Mouse (Mus musculus): ENCODE measurements around the gene Agap1. TPM values are rescaled to one million over a fixed set of nuclear protein-coding genes. Genes with fewer than 3 reads are reported as not detected.
A peak's percentile ranks its signal among the peaks of the same experiment; 100 is the strongest.

Agap1 gene
- total and polyA plus RNA-seq, 2 experiments from 2014 or later: 40.1 to 108 TPM

DNA sequence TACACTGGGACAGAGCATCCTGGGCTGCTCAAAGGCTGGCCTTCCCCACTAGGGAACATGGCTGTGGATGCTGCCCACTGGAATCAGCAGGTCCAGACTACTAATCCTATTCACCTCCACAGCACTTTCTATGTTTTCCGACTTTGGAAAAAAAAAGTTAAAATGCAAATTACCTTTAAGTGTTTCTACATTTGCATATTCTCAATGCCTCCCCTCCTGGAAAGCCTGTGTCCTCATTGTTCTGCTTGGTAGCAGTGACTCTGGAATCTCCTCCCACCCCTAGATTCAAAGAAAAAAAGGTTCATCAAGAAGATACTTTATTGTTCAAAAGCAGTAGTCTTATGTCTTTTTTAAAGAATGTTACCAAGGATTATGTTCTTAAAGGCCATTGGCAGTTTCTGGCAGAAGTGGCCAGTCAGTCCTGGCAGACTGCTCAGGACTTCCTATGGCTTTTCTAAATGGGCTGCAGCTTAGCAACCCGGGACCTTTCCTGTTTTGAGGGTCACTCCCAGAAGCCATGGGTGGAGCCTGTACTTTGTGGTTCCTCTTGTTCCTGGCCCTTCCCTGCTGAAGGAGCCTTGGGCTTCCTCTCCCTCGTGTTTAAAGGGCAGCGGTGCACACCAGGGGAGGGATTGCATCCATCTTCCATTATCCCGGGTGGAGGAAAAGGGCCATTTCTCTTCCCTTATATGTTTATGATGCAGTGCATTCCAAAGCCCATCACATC lies 421.9 kb downstream of the Agap1 start:
- H3K36me3 ChIP-seq (ENCODE audit: insufficient read depth): 0 out of 2 replicates have a peak, but pooled peaks cover 4% of the 10 kb centered on the region
- no peak overlapping the region for H3K27ac ChIP-seq (ENCODE audit: low read depth, low read length)
- no peak overlapping the region for H3K4me3 ChIP-seq (ENCODE audit: low read depth, low read length)
- peak; percentile 59; the same call in 1 of the 2 replicates for ATAC-seq
- H3K9me3 ChIP-seq (ENCODE audit: low read length): no peaks in the 10 kb centered on the region
- H3K4me2 ChIP-seq (ENCODE audit: low read depth): no peak overlapping the region
- H3K9ac ChIP-seq: no peak overlapping the region
- H3K27me3 ChIP-seq (ENCODE audit: insufficient read depth, low read length): no peaks in the 10 kb centered on the region
- no peak for TF ChIP-seq CTCF (IDR thresholded peaks at IDR 0.05; ENCODE audit: low read depth)
- peaks cover 9% of the 10 kb centered on the region; the same call in 1 of the 2 replicates for H3K4me1 ChIP-seq (ENCODE audit: insufficient read depth)
- 10% methylated on average over 5 of the region's 5 CpGs for WGBS
- no peak for DNase-seq

DNA sequence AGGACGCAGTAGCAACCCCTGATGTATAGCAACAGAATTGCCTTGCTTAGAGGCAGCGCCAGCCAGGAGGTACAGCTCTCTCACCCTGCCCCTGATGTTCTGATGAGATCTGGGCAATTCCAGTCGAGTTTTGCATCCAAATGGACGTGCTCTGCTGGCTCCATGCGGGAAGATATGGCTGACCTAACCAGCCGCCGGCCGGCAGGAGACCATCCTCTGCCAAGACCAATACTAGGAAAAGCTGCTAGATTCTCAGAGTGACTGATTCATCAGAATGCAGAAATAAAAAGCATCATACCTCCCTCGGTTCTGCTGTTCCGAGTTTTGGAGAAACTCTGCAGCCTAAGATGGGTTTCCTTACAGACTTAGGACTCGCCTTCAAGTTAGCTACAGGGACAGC lies 423.9 kb downstream of the Agap1 start:
- Histone ChIP-seq H3K27me3 (ENCODE audit: insufficient read depth, low read length) (no peaks in the 10 kb centered on the region), H3K4me1 (ENCODE audit: insufficient read depth) (peaks cover 9% of the 10 kb centered on the region; the same call in 1 of the 2 replicates), H3K4me3 (ENCODE audit: low read depth, low read length) (no peak overlapping the region), H3K4me2 (ENCODE audit: low read depth) (no peak overlapping the region), H3K9ac (no peak overlapping the region), H3K9me3 (ENCODE audit: low read length) (no peaks in the 10 kb centered on the region), H3K27ac (ENCODE audit: low read depth, low read length) (no peak overlapping the region), H3K36me3 (ENCODE audit: insufficient read depth) (0 out of 2 replicates have a peak, but pooled peaks cover 4% of the 10 kb centered on the region)
- 85% methylated on average over 11 of the region's 11 CpGs for WGBS
- ATAC-seq (no peak), DNase-seq (no peak)
- no peak for TF ChIP-seq CTCF (IDR thresholded peaks at IDR 0.05; ENCODE audit: low read depth)

DNA sequence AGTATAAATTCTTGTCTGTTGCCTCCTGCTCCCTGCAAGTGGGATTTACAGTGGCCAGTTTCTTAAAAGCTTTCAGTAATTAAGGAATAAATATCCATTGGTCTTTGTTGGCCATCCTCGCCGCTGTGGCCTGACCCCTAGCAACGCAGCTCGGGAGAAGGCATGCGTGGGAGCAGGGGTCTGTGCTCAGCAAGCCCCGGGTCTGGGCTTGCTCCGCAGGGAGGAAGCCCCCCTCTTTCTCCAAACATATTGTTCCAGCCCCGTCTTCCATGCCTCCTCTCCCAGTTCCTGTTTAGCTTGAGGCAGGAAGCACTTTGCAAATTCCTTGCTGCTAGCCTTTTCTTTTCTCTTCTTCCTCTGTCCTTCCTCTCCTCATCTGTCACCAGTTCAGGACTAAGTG lies 425.6 kb downstream of the Agap1 start:
- no peak overlapping the region for H3K4me3 ChIP-seq (ENCODE audit: low read depth, low read length)
- H3K4me1 ChIP-seq (ENCODE audit: insufficient read depth): peaks cover 9% of the 10 kb centered on the region; the same call in 1 of the 2 replicates
- no peaks in the 10 kb centered on the region for H3K9me3 ChIP-seq (ENCODE audit: low read length)
- WGBS: 33% methylated on average over 8 of the region's 8 CpGs
- H3K27ac ChIP-seq (ENCODE audit: low read depth, low read length): no peak overlapping the region
- TF ChIP-seq CTCF (IDR thresholded peaks at IDR 0.05; ENCODE audit: low read depth): no peak
- H3K36me3 ChIP-seq (ENCODE audit: insufficient read depth): peaks cover 4% of the 10 kb centered on the region; the same call in 1 of the 2 replicates
- no peaks in the 10 kb centered on the region for H3K27me3 ChIP-seq (ENCODE audit: insufficient read depth, low read length)
- ATAC-seq (no peak), DNase-seq (no peak)
- H3K4me2 ChIP-seq (ENCODE audit: low read depth): no peak overlapping the region
- H3K9ac ChIP-seq: no peak overlapping the region

DNA sequence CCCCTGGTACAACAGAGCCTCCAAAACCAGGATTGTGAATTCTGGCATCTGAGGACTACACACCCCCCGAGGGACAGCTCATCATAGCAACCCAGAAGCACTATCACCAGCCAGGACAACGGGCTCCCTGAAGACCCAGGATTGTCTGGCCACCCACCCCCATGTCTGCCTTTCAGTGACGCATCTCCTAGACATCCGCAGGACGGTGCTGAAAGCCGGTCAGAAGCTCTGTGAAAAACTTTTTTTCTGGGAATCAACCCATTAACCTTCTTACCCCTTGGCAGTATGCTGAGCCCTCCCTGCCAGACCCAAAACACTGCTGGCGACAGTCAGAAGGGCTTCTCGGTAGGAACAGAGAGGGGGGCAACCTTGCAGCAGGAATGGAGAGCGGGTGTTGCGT lies 426.2 kb downstream of the Agap1 start:
- no peaks in the 10 kb centered on the region for H3K27me3 ChIP-seq (ENCODE audit: insufficient read depth, low read length)
- H3K4me2 ChIP-seq (ENCODE audit: low read depth): no peak overlapping the region
- H3K4me1 ChIP-seq (ENCODE audit: insufficient read depth): peaks cover 9% of the 10 kb centered on the region; the same call in 1 of the 2 replicates
- H3K36me3 ChIP-seq (ENCODE audit: insufficient read depth): peaks cover 4% of the 10 kb centered on the region; the same call in 1 of the 2 replicates
- WGBS: 72% methylated on average over 10 of the region's 10 CpGs
- H3K9ac ChIP-seq: no peak overlapping the region
- no peak for DNase-seq
- H3K4me3 ChIP-seq (ENCODE audit: low read depth, low read length): no peak overlapping the region
- H3K27ac ChIP-seq (ENCODE audit: low read depth, low read length): no peak overlapping the region
- no peak for TF ChIP-seq CTCF (IDR thresholded peaks at IDR 0.05; ENCODE audit: low read depth)
- ATAC-seq: no peak
- no peaks in the 10 kb centered on the region for H3K9me3 ChIP-seq (ENCODE audit: low read length)

DNA sequence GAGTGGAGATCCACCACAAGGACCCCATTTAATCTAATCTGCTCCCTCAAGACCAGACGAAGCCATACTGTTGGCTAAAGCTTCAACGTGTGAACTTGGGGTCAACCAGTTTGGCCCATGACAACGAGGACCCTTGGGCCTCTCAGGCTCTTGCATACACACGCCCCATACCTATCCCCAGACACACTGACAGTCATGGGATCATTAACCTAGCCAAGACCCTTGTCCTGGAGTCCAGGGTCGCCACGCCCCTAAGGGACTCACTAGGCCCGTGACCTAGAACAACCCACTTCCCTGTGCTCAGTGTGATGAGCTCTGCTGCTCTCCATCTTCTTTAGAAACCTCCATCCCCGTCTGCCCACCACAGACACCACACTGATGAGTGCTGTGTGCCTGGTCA lies 429.7 kb downstream of the Agap1 start:
- 95% methylated on average over 8 of the region's 8 CpGs for WGBS
- Histone ChIP-seq H3K4me3 (ENCODE audit: low read depth, low read length) (no peak overlapping the region), H3K27ac (ENCODE audit: low read depth, low read length) (no peak overlapping the region), H3K4me2 (ENCODE audit: low read depth) (no peak overlapping the region), H3K4me1 (ENCODE audit: insufficient read depth) (no peaks in the 10 kb centered on the region), H3K9ac (no peak overlapping the region), H3K27me3 (ENCODE audit: insufficient read depth, low read length) (no peaks in the 10 kb centered on the region), H3K36me3 (ENCODE audit: insufficient read depth) (peaks cover 17% of the 10 kb centered on the region), H3K9me3 (ENCODE audit: low read length) (no peaks in the 10 kb centered on the region)
- ATAC-seq (no peak), DNase-seq (no peak)
- TF ChIP-seq CTCF (IDR thresholded peaks at IDR 0.05; ENCODE audit: low read depth): no peak

DNA sequence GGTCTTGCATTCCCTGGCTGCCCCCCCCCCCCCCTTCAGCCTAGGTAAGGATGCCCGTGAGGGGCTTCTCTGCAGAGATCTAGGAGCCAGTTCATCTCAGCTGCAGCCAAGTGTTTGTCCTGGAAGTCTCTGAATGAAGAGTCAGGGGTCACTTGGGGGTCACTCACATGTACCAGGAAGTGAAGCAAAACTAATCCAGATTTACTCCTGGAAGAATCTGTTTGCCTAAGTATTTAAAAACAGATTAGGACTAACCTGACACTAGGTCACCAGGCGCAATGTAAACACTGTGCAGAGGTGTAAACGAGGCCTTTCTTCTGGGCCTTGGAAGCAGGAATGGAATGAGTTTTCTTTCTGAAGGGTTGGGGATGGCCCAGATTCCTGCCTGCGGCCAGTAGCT lies 431.1 kb downstream of the Agap1 start:
- H3K4me3 ChIP-seq (ENCODE audit: low read depth, low read length): no peak overlapping the region
- 33% methylated on average over 4 of the region's 4 CpGs for WGBS
- H3K27me3 ChIP-seq (ENCODE audit: insufficient read depth, low read length): no peaks in the 10 kb centered on the region
- H3K4me1 ChIP-seq (ENCODE audit: insufficient read depth): no peaks in the 10 kb centered on the region
- H3K27ac ChIP-seq (ENCODE audit: low read depth, low read length): no peak overlapping the region
- no peak for TF ChIP-seq CTCF (IDR thresholded peaks at IDR 0.05; ENCODE audit: low read depth)
- no peaks in the 10 kb centered on the region for H3K9me3 ChIP-seq (ENCODE audit: low read length)
- peaks cover 25% of the 10 kb centered on the region for H3K36me3 ChIP-seq (ENCODE audit: insufficient read depth)
- H3K9ac ChIP-seq: no peak overlapping the region
- DNase-seq (no peak), ATAC-seq (no peak)
- H3K4me2 ChIP-seq (ENCODE audit: low read depth): no peak overlapping the region

DNA sequence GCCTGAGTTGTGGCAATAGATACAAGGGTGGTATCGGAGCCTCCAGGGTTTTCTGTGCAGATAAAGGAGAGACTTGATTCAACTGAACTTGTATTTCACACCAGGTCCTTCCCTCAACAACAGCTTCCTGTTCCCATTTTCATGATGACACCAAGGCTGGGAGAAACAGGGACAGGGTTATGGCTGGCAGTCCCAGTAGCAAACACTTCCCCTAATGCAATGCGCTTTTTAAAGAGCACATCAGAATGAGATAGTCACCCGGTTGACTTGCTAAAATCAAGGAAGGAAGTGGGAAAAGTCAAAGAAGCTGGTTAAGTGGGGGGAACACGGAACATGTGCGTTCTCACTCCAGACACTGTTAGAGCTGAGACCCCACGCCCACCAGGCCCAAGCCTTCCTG lies 436.8 kb downstream of the Agap1 start:
- Histone ChIP-seq H3K4me1 (ENCODE audit: insufficient read depth) (no peaks in the 10 kb centered on the region), H3K4me3 (ENCODE audit: low read depth, low read length) (no peak overlapping the region), H3K36me3 (ENCODE audit: insufficient read depth) (peaks cover 28% of the 10 kb centered on the region), H3K27ac (ENCODE audit: low read depth, low read length) (no peak overlapping the region), H3K27me3 (ENCODE audit: insufficient read depth, low read length) (no peaks in the 10 kb centered on the region), H3K4me2 (ENCODE audit: low read depth) (no peak overlapping the region), H3K9me3 (ENCODE audit: low read length) (no peaks in the 10 kb centered on the region), H3K9ac (no peak overlapping the region)
- no peak for ATAC-seq
- 86% methylated on average over 6 of the region's 6 CpGs for WGBS
- TF ChIP-seq CTCF (IDR thresholded peaks at IDR 0.05; ENCODE audit: low read depth): no peak
- no peak for DNase-seq

Data from forebrain, postnatal 0 days (tissue).